Mouse (Mus musculus) kidney, postnatal 0 days (tissue): ENCODE measurements around the gene Pfkm. TPM values are rescaled to one million over a fixed set of nuclear protein-coding genes. Genes with fewer than 3 reads are reported as not detected.

Experiments
- ATAC-seq: fragments of 200-750 bp; cut with Nextera tagmentation; replicated peaks from 2 replicates; pipeline ENCODE4 v1.8.0; 2017; ENCODE audit warnings: low read depth, moderate number of reproducible peaks, moderate TSS enrichment, moderate library complexity; ENCODE audit not compliant: low FRiP score
- DNase-seq: peaks from one replicate; pipeline ENCODE4 v3.0.0-alpha.2; 2016; ENCODE audit warnings: low spot score
- H3K27ac ChIP-seq: fragments of 300-500 bp; sonication (generic); 2 replicates; pipeline ENCODE4 v1.5.1; 2014; ENCODE audit warnings: mild to moderate bottlenecking
- H3K27me3 ChIP-seq: fragments of 300-500 bp; sonication (generic); 2 replicates; pipeline ENCODE4 v1.6.1; 2014; ENCODE audit warnings: low read length, mixed read lengths; ENCODE audit not compliant: insufficient read depth
- H3K36me3 ChIP-seq: fragments of 300-500 bp; sonication (generic); 2 replicates; pipeline ENCODE4 v1.6.1; 2014; ENCODE audit warnings: low read length, mixed read lengths; ENCODE audit not compliant: insufficient read depth
- H3K4me1 ChIP-seq: fragments of 300-500 bp; sonication (generic); replicated peaks from 2 replicates; pipeline ENCODE4 v1.6.1; 2014; ENCODE audit warnings: antibody characterized with exemption, low read length, mixed read lengths; ENCODE audit not compliant: insufficient read depth
- H3K4me2 ChIP-seq: fragments of 300-500 bp; sonication (generic); 2 replicates; pipeline ENCODE4 v1.6.1; 2014; ENCODE audit warnings: mild to moderate bottlenecking, low read length, moderate library complexity, mixed read lengths
- H3K4me3 ChIP-seq: fragments of 300-500 bp; sonication (generic); replicated peaks from 2 replicates; pipeline ENCODE4 v1.5.1; 2014; ENCODE audit warnings: low read depth, low read length
- H3K9ac ChIP-seq: fragments of 300-500 bp; sonication (generic); 2 replicates; pipeline ENCODE4 v1.6.1; 2014; ENCODE audit warnings: low read depth, low read length
- H3K9me3 ChIP-seq: fragments of 300-500 bp; sonication (generic); replicated peaks from 2 replicates; pipeline ENCODE4 v1.6.1; 2016; ENCODE audit warnings: low read length, inconsistent platforms, mixed read lengths
- CTCF ChIP-seq: IDR thresholded peaks from 2 replicates; pipeline ENCODE4 v1.5.1; 2016; ENCODE audit warnings: antibody characterized with exemption, low read depth, mild to moderate bottlenecking, moderate library complexity
- WGBS: fragments of 180-500 bp; shearing (Covaris S2); extraction: QIAGEN DNeasy Blood & Tissue Kit; methylation state at CpG from one replicate; pipeline ENCODE4 v1.1.7; 2014; 5-methylcytosine and 5-hydroxymethylcytosine counted together
- polyA plus RNA-seq: library from polyadenylated mRNA; unstranded; fragments of >200 nt; fragmentation: Nextera tagmentation; extraction: Ambion mirVana; gene quantifications from 2 replicates; pipeline ENCODE4 v1.2.1, GENCODE M21; 2015

Gene Pfkm
- polyA plus RNA-seq, 1 experiment from 2014 or later: 34.2 TPM

DNA sequence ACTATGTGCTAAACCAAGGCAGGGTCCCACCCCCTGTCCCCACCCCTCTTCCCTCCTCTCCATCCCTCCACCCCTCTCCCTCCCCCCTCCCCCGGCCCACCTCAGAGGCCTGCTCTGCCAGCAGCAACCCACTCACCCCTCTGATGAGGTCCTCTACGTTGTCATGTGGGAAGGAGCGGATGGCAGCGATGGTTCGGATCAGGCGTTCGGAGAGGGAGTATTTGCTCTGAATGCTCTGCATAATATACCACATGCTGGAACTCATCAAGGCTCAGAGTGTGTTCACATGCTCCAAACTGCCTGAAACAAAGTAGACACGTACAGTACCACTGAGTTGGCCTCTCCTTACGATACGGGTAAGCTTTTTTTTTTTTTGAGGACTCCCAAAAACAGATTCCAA, 50.1 kb downstream of the Pfkm start:
- ATAC-seq (no peak), DNase-seq (no peak)
- H3K27me3 ChIP-seq: no peaks in the 10 kb centered on the region
- H3K9me3 ChIP-seq: no peaks in the 10 kb centered on the region
- no peak overlapping the region for H3K9ac ChIP-seq
- no peak for TF ChIP-seq CTCF
- no peaks in the 10 kb centered on the region; the same call in 1 of the 2 replicates for H3K4me1 ChIP-seq
- 83% methylated on average over 10 of the region's 10 CpGs for WGBS
- H3K27ac ChIP-seq: no peak overlapping the region
- H3K4me3 ChIP-seq: no peak overlapping the region
- no peak overlapping the region for H3K4me2 ChIP-seq
- H3K36me3 ChIP-seq: peaks cover 6% of the 10 kb centered on the region; the same call in 1 of the 2 replicates

DNA sequence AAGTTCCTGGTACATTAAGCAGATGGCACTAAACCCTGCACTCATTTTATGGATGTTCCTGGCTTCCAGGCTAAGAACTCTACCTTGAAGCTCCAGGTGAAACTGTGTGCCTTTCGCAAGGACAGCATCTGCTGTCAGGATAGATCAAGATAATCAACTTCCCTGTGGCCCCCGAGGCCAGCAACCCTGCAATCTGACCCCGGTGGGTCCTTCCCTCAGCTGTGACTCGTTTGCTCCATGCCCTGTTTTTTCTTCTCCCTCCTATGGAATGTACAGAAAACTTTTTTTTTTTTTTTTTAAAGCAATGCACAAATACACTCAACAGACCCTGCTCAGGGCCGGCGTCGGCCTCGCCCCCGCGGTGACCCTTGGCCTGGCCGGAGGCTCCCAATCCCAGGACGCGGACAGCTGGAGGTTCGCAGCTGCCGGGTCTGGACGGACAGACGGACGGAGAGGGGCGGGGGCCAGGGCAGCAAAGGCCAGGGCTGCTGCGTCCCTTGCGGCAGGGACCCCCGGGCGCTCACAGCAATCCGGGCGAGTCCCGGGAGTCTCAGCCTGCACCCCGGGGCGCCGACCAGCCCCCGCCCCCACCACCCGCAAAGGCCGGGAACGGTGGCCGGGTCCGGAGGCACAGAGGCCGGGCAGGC, 52.6 kb downstream of the Pfkm start:
- DNase-seq: peak; percentile 40
- WGBS: 1% methylated on average over 36 of the region's 36 CpGs
- peak overlapping the region; percentile 87 for H3K9ac ChIP-seq
- H3K4me2 ChIP-seq: peak overlapping the region; percentile 86
- ATAC-seq: peak; percentile 71
- peaks cover 6% of the 10 kb centered on the region; the same call in 1 of the 2 replicates for H3K36me3 ChIP-seq
- H3K4me3 ChIP-seq: peak overlapping the region; percentile 75
- no peaks in the 10 kb centered on the region for H3K27me3 ChIP-seq
- no peaks in the 10 kb centered on the region; the same call in 1 of the 2 replicates for H3K4me1 ChIP-seq
- peak overlapping the region; percentile 91 for H3K27ac ChIP-seq
- H3K9me3 ChIP-seq: no peaks in the 10 kb centered on the region
- no peak for TF ChIP-seq CTCF

DNA sequence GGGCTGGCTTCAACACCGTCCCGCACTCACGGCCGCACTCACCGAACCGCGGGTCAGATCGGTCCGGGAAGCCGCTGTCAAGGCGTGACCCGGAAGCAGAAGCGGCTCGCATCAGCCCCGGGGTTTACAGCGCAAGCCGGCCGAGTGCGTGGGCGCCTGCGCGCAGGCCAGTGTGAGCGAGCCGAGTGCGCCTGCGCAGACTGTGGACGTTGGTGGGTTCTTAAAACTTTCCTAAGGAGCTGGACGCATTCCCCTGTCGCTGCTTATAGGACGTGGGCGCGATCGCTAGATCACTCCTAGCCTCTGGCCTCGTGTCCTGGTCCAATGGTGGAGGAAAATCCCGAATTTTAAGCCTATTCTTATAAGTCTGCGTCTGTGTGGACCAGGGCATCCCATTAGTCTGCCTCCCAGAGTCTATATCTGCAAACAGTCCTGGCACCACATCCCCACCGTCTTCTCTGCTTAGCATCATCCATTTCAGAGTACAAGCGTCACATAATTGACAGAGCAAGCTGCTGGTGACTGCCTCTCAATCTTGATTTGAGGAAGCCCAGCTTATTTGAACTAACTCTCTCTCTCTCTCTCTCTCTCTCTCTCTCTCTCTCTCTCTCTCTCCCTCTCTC, 53.3 kb downstream of the Pfkm start:
- ATAC-seq (peak; percentile 94), DNase-seq (peak; percentile 97)
- no peaks in the 10 kb centered on the region; the same call in 1 of the 2 replicates for H3K4me1 ChIP-seq
- no peaks in the 10 kb centered on the region for H3K9me3 ChIP-seq
- H3K36me3 ChIP-seq: peaks cover 5% of the 10 kb centered on the region; the same call in 1 of the 2 replicates
- H3K27ac ChIP-seq: peak overlapping the region; percentile 91
- no peak for TF ChIP-seq CTCF
- WGBS: under 1% methylated on average over 38 of the region's 38 CpGs
- H3K4me3 ChIP-seq: peak overlapping the region; percentile 75
- H3K9ac ChIP-seq: peak overlapping the region; percentile 87
- H3K4me2 ChIP-seq: peak overlapping the region; percentile 86
- H3K27me3 ChIP-seq: no peaks in the 10 kb centered on the region

DNA sequence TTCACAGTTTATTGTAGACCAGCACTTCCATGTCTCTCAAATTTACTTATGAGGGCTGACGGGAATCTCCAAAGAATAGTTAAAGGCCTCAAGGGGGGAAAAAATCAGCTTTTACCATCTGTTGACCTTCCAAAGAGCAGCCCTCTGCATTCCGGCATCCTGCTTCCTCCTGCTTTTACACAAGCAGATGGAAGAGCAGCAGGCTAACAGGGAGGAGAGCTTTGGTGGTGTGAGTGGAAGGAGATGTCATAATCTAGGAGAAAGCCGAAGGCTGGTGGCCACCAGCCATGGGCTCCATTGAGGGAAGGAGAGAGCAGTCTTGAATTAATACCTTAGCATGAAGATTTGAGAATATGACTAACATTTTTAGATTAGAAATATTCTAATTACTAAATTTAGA, 56.0 kb downstream of the Pfkm start:
- no peaks in the 10 kb centered on the region for H3K36me3 ChIP-seq
- no peaks in the 10 kb centered on the region for H3K27me3 ChIP-seq
- H3K4me2 ChIP-seq: no peak overlapping the region
- 0 out of 2 replicates have a peak overlapping the region, but pooled peaks have one; percentile 10 for H3K27ac ChIP-seq
- ATAC-seq (no peak), DNase-seq (no peak)
- TF ChIP-seq CTCF: no peak
- 55% methylated on average over 3 of the region's 3 CpGs for WGBS
- no peaks in the 10 kb centered on the region; the same call in 1 of the 2 replicates for H3K4me1 ChIP-seq
- H3K9me3 ChIP-seq: no peaks in the 10 kb centered on the region
- no peak overlapping the region for H3K9ac ChIP-seq
- no peak overlapping the region for H3K4me3 ChIP-seq

DNA sequence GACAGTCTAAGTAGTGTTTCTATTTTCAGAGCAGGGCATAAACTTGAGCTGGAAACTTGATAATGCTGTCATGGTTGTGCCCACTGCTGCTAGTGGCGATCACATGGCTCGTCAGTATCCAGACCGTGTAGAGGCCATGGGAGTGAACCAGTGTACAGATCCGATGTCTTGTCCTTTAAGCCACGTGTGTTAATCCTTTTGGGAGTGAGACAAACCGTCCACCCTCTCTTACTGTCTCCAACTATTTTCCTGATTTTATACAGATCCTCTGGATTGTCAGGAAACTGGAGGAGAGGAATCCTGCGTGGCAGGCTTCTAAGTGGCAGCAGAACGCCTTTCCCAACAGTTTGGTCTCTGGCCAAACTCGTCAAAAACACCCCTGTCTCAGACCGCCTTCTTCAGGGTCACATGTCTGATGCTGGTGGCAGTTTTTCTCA, 56.8 kb downstream of the Pfkm start:
- ATAC-seq (no peak), DNase-seq (peak; percentile 71)

DNA sequence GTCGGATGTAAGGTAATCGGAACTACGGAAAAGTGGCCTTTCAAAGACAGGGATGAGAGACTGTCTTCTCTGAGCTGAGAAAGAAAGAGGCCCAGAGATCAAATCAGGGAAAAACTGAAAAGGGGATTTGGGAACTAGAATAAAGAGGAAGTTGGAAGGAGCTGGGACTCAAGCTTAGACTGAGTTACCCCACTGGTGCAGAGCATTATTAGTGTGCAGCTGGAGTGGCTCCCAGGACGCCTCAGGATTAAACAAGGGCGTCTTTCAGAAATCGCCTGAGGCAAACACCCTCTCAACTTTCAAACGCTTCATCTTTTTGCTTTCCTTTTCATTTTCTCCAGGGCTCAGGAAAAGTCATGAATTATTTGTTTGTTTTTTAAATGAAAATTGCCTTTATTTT, 60.5 kb downstream of the Pfkm start:
- H3K4me2 ChIP-seq: no peak overlapping the region
- ATAC-seq: no peak
- no peak for DNase-seq
- TF ChIP-seq CTCF: no peak
- H3K9me3 ChIP-seq: no peaks in the 10 kb centered on the region
- H3K27me3 ChIP-seq: no peaks in the 10 kb centered on the region
- H3K4me1 ChIP-seq: no peaks in the 10 kb centered on the region
- H3K27ac ChIP-seq: no peak overlapping the region
- no peak overlapping the region for H3K4me3 ChIP-seq
- WGBS: 77% methylated on average over 7 of the region's 7 CpGs
- no peak overlapping the region for H3K9ac ChIP-seq
- H3K36me3 ChIP-seq: no peaks in the 10 kb centered on the region

More for the DNA sequence above, 56.8 kb downstream of the Pfkm start:
- 38% methylated on average over 10 of the region's 10 CpGs for WGBS
- Histone ChIP-seq H3K9me3 (no peaks in the 10 kb centered on the region), H3K4me3 (no peak overlapping the region), H3K27me3 (no peaks in the 10 kb centered on the region), H3K9ac (no peak overlapping the region), H3K27ac (no peak overlapping the region), H3K36me3 (no peaks in the 10 kb centered on the region), H3K4me1 (no peaks in the 10 kb centered on the region; the same call in 1 of the 2 replicates), H3K4me2 (no peak overlapping the region)
- no peak for TF ChIP-seq CTCF
